Mouse (Mus musculus) cerebellum, adult 2 months (tissue): Measurements from ENCODE around the gene Plppr3. TPM values are rescaled to one million over a fixed set of nuclear protein-coding genes. Genes with fewer than 3 reads are reported as not detected.

Experiments
- DNase-seq, 2 experiments: peaks; one replicate each; pipeline ENCODE4 v3.0.0; 2021
- H3K27ac ChIP-seq: fragments of 200-500 bp; 2 replicates; pipeline ENCODE4 v1.5.1; 2012; ENCODE audit warnings: low read length, control low read depth, inconsistent platforms; ENCODE audit not compliant: insufficient read depth
- H3K27me3 ChIP-seq: fragments of 200-500 bp; 2 replicates; pipeline ENCODE4 v1.6.1; 2012; ENCODE audit warnings: inconsistent platforms, mild to moderate bottlenecking, low read length, moderate library complexity; ENCODE audit not compliant: control insufficient read depth, insufficient read depth
- H3K4me1 ChIP-seq: fragments of 200-500 bp; 2 replicates; pipeline ENCODE4 v1.6.1; 2011; ENCODE audit warnings: low read length; ENCODE audit not compliant: control insufficient read depth, insufficient read depth
- H3K4me3 ChIP-seq: fragments of 200-500 bp; replicated peaks from 2 replicates; pipeline ENCODE3; 2011; ENCODE audit warnings: mild to moderate bottlenecking, low read depth, low read length, control low read depth; ENCODE audit not compliant: insufficient read depth
- CTCF ChIP-seq: fragments of 200-500 bp; IDR thresholded peaks from 2 replicates; pipeline ENCODE4 v1.5.1; 2011; ENCODE audit warnings: low read depth, mild to moderate bottlenecking, control low read depth, low read length, moderate library complexity, borderline replicate concordance; ENCODE audit not compliant: insufficient read depth
- POLR2A ChIP-seq: fragments of 200-500 bp; IDR thresholded peaks from 2 replicates; pipeline ENCODE4 v1.6.1; 2011; ENCODE audit warnings: low read length, control low read depth, borderline replicate concordance; ENCODE audit not compliant: insufficient read depth
- WGBS: fragments of 180-500 bp; shearing (Covaris S2); methylation state at CpG from one replicate; pipeline ENCODE4 v1.1.7; 2018; 5-methylcytosine and 5-hydroxymethylcytosine counted together
- polyA plus RNA-seq: library from polyadenylated mRNA; depleted of rRNA; stranded (reverse); fragments of >200 nt; gene quantifications from 2 replicates; pipeline ENCODE4 v1.2.3, GENCODE M21; 2012

Gene Plppr3
- polyA plus RNA-seq, 1 experiment = 49.3 TPM

DNA sequence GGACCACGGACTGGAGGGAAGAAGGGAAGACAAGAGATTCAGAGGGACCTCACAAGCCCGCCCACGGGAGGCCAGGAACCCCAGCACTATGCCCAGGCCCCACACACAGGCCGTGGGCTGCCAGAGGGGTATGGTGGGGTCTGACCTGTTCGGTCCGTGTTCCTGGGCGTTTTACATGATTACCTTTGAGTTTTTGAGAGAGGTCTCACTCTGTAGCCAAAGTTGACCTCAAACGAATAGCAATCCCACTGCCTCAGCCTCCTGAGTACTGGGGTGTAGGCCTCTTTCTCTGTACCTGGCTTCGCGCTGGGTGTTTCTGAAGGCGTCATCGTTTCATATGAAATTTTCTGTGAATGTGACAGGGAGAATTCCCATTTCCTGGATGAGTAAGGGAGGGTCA, 52.7 kb downstream of the Plppr3 start:
- no peaks in the 10 kb centered on the region for H3K27me3 ChIP-seq
- no peak overlapping the region for H3K27ac ChIP-seq
- no peak for DNase-seq
- no peak for TF ChIP-seq CTCF
- no peaks in the 10 kb centered on the region for H3K4me1 ChIP-seq
- WGBS = 85% methylated on average over 12 of the region's 12 CpGs
- no peak overlapping the region for H3K4me3 ChIP-seq

DNA sequence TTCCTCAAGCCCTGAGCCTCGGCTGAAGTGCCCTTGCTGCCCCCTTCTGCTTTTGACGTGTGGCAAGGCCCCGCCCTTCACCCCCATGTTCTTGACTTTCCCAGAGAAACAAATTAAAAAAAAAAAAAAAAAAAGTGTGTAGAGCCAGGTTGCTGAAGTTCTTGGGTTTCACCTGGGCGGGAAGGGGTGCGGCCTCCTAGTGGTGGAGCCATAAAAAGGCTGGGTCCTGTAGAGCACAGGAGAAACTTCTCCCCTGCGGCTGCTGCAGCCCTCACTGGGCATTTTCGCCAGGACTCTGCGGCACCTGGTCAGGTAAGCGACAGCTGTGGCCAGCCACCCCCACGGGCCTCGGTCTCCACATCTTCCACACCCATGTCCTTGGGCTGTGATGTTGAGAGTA, 53.7 kb downstream of the Plppr3 start, which contains the start of gene Misp:
Misp (plus strand) TSS at position 208 of the 400 bp plus-strand sequence.
- no peak within 1 kb of the TSS for H3K4me3 ChIP-seq
- WGBS = 78% methylated on average over 11 of the region's 11 CpGs
- TF ChIP-seq POLR2A (no peak), CTCF (no peak)

DNA sequence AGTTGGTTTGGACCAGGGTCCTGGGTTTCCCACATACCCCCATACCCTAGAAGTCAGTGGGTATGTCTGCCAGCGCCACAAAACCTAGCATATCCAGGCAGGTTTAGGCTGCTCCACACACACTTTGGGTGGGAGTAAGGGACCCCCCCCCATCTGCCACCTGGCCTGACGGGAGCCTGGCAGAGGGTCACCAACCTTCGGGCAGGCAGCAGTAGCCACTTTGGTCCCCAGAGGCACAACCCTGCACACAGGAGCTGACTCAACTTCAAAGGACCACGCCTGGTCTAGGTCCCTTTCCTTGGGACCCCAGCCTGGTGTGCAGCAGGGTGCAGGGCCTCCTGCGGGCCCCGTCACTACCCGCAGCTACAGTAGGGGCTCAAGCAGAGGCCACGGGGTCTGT, 54.2 kb downstream of the Plppr3 start:
- 81% methylated on average over 8 of the region's 8 CpGs for WGBS
- no peak for DNase-seq
- TF ChIP-seq POLR2A = no peak
- no peaks in the 10 kb centered on the region for H3K27me3 ChIP-seq
- H3K27ac ChIP-seq = no peak overlapping the region
- no peaks in the 10 kb centered on the region for H3K4me1 ChIP-seq
- no peak overlapping the region for H3K4me3 ChIP-seq

More for the DNA sequence above, 53.7 kb downstream of the Plppr3 start, which contains the start of gene Misp:
- DNase-seq = no peak
- no peak within 1 kb of the TSS for H3K27ac ChIP-seq
- H3K4me1 ChIP-seq = no peaks in the 10 kb centered on the region
- no peaks in the 10 kb centered on the region for H3K27me3 ChIP-seq

DNA sequence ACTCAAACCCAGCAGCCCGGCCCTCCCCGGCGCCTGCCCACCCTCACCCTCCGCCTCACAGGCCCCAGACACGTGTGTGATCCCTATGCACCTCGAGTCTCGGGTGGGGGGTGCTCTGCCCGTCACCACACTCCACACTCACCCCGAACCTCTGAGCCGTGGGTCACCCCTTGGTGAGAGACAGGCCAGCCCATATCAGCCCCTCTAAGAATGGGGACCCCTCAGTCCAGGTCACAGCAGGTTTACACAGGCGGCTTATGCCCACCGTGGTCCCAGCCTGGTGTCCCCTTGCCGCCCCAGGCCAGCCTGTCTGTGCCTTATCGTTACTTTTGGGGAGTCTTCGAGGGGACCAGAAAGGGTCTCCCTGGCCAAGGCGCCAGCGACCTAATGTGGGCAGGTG, 54.8 kb downstream of the Plppr3 start:
- no peak for DNase-seq
- Histone ChIP-seq H3K27ac (no peak overlapping the region), H3K4me1 (no peaks in the 10 kb centered on the region), H3K4me3 (no peak overlapping the region), H3K27me3 (no peaks in the 10 kb centered on the region)
- WGBS = 92% methylated on average over 17 of the region's 17 CpGs
- TF ChIP-seq POLR2A = no peak

DNA sequence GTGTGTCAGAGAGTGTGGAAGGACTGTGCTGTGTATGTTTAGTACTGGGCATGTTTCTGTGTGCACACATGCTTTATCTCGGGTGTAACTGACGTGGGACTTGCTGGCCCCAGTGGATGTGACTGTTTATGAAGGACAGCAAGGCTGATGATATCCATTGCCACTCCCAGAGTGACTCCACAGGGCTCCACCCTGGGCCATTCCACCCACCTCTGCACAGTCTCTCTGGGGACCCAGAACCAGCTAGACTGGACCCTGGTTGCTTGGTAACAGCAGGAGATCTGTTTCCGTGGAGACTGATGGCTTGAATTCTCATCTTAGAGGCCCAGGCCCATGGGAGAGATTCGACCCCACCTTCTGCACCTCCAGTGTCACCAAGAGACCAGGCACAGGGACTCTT, 56.2 kb downstream of the Plppr3 start:
- Histone ChIP-seq H3K4me3 (no peak overlapping the region), H3K27me3 (no peaks in the 10 kb centered on the region), H3K27ac (no peak overlapping the region), H3K4me1 (no peaks in the 10 kb centered on the region)
- TF ChIP-seq POLR2A (no peak), CTCF (no peak)
- DNase-seq = no peak
- WGBS = 65% methylated on average over 4 of the region's 4 CpGs

DNA sequence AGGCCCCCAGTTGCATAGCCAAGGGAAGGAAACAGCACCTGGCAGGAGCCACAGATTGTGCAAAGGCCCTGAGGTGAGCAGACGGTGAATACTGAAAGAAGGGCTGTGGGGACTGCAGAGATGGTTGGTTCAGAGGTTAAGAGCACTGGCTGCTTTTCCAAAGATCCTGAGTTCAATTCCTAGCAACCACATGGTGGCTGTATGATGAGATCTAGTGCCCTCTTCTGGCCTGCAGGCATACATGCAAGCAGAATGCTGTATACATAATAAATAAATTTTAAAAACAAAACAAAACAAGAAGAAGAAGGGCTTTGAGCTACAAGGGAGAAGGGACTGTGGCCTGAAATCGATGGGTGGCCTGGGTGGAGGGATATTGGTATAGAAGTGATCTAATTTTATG, 57.3 kb downstream of the Plppr3 start:
- 78% methylated on average over 2 of the region's 2 CpGs for WGBS
- Histone ChIP-seq H3K27ac (no peak overlapping the region), H3K27me3 (no peaks in the 10 kb centered on the region), H3K4me3 (no peak overlapping the region), H3K4me1 (no peaks in the 10 kb centered on the region)
- TF ChIP-seq CTCF = peak; percentile 31; the same call in 1 of the 2 replicates
- no peak for TF ChIP-seq POLR2A
- no peak for DNase-seq

DNA sequence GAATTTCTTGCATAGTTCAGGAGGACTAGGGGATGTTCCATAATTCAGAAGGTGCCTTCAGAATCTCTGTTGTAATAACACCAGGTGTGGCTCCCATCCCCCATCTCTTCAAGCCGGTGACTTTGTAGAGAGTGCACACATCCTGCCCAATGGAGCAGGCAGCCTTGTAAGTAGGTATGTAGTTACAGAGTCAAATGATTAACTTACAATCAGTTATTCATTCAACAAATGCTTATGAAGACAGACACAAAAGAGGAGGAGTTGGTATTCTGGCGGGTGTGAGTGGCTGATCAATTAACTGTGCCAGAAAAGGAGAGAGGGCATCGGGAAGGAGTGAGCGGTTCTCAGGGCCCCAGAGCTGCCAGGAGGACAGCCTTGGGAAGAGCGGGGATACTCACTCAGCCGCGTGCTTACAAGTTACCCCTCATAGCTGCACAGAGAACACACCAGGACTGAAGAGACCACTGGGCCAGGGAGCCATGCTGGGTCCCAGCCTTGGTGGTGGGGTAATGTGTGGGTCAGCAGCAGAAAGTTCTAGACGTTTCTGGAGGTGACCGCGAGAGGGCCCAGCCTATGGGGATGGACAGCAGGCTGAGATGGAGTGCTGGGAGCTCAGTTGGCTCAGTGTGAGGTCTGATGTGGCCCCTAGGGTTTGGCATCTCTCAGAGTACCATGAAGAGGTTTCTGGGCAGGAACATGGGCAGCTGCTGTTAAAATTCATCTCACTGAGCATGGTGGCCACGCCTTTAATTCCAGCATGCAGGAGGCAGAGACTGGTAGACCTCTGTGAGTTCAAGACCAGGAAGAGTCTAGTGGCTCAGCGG, 58.6 kb downstream of the Plppr3 start:
- WGBS = 83% methylated on average over 12 of the region's 12 CpGs
- Histone ChIP-seq H3K4me3 (no peak overlapping the region), H3K4me1 (no peaks in the 10 kb centered on the region), H3K27ac (no peak overlapping the region), H3K27me3 (no peaks in the 10 kb centered on the region)
- no peak for TF ChIP-seq POLR2A
- no peak for TF ChIP-seq CTCF
- DNase-seq = no peak

DNA sequence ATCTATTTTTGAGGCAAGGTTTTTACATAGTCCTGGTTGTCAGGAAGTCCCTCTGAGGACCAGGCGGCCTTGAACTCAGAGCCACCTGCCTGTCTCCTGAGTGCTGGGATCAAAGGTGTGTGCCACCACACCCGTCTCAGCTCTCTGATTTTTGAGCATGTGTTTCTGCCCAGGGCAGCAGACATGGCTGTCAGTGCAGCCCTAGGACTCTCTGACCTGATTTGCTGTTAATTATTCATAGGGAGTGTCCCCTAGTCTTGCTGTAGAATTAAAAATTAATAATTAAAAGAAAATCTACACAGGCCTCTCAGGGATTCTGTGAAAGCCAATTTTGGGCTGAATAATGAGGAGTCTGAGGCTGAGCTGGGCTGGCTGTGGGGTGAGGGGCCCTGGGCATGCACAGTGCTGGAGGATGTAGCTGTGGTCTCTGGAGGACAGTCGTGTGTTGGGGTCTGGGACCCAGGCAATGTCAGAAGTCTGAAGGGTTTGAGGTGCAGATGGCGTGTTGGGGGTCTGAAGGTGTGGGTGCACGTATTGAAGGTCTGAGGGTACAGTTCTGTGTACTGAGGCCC, 60.1 kb downstream of the Plppr3 start:
- Histone ChIP-seq H3K4me3 (no peak overlapping the region), H3K27ac (no peak overlapping the region), H3K27me3 (no peaks in the 10 kb centered on the region), H3K4me1 (no peaks in the 10 kb centered on the region)
- WGBS = 94% methylated on average over 5 of the region's 5 CpGs
- no peak for DNase-seq
- no peak for TF ChIP-seq POLR2A
- TF ChIP-seq CTCF = no peak
